Mouse (Mus musculus) hindbrain, postnatal 0 days (tissue): ENCODE measurements around the gene Clcf1. TPM values are rescaled to one million over a fixed set of nuclear protein-coding genes. Genes with fewer than 3 reads are reported as not detected.

Source experiments
- ATAC-seq: fragments of 200-750 bp; cut with Nextera tagmentation; 2 replicates; pipeline ENCODE4 v1.8.0; 2017; ENCODE audit warnings: mild to moderate bottlenecking, moderate TSS enrichment, moderate library complexity
- DNase-seq: peaks from one replicate; pipeline ENCODE4 v3.0.0-alpha.2; 2015; ENCODE audit warnings: low spot score
- H3K27ac ChIP-seq: fragments of 300-500 bp; sonication (generic); 2 replicates; pipeline ENCODE4 v1.5.1; 2014; ENCODE audit warnings: mild to moderate bottlenecking
- H3K27me3 ChIP-seq: fragments of 300-500 bp; sonication (generic); 2 replicates; pipeline ENCODE4 v1.6.1; 2014; ENCODE audit warnings: low read length, mixed read lengths; ENCODE audit not compliant: insufficient read depth
- H3K36me3 ChIP-seq: fragments of 300-500 bp; sonication (generic); 2 replicates; pipeline ENCODE4 v1.6.1; 2014; ENCODE audit warnings: low read length, mixed read lengths; ENCODE audit not compliant: insufficient read depth
- H3K4me1 ChIP-seq: fragments of 300-500 bp; sonication (generic); 2 replicates; pipeline ENCODE4 v1.6.1; 2014; ENCODE audit warnings: antibody characterized with exemption, low read length, mixed read lengths; ENCODE audit not compliant: insufficient read depth
- H3K4me2 ChIP-seq: fragments of 300-500 bp; sonication (generic); 2 replicates; pipeline ENCODE4 v1.6.1; 2014; ENCODE audit warnings: low read depth, mild to moderate bottlenecking, low read length, moderate library complexity, mixed read lengths
- H3K4me3 ChIP-seq: fragments of 300-500 bp; sonication (generic); 2 replicates; pipeline ENCODE4 v1.5.1; 2014; ENCODE audit warnings: low read length
- H3K9ac ChIP-seq: fragments of 300-500 bp; sonication (generic); replicated peaks from 2 replicates; pipeline ENCODE4 v1.6.1; 2014; ENCODE audit warnings: mild to moderate bottlenecking, low read length, moderate library complexity, mixed read lengths
- H3K9me3 ChIP-seq: fragments of 300-500 bp; sonication (generic); 2 replicates; pipeline ENCODE4 v1.6.1; 2016; ENCODE audit warnings: low read length, mixed read lengths
- CTCF ChIP-seq: IDR thresholded peaks from 2 replicates; pipeline ENCODE4 v1.5.1; 2016; ENCODE audit warnings: antibody characterized with exemption, control low read depth, low read depth
- WGBS: fragments of 180-500 bp; shearing (Covaris S2); extraction: QIAGEN DNeasy Blood & Tissue Kit; methylation state at CpG from one replicate; pipeline ENCODE4 v1.1.7; 2014; 5-methylcytosine and 5-hydroxymethylcytosine counted together
- polyA plus RNA-seq: library from polyadenylated mRNA; unstranded; fragments of >200 nt; fragmentation: Nextera tagmentation; extraction: Ambion mirVana; gene quantifications from 2 replicates; pipeline ENCODE4 v1.2.1, GENCODE M21; 2015
- total RNA-seq: library from RNA; depleted of rRNA; stranded (reverse); fragments of >200 nt; gene quantifications from 2 replicates; pipeline ENCODE4 v1.2.3, GENCODE M21; 2014

Gene Clcf1
- total and polyA plus RNA-seq, 2 experiments from 2014 or later: 0.42 to 0.83 TPM

DNA sequence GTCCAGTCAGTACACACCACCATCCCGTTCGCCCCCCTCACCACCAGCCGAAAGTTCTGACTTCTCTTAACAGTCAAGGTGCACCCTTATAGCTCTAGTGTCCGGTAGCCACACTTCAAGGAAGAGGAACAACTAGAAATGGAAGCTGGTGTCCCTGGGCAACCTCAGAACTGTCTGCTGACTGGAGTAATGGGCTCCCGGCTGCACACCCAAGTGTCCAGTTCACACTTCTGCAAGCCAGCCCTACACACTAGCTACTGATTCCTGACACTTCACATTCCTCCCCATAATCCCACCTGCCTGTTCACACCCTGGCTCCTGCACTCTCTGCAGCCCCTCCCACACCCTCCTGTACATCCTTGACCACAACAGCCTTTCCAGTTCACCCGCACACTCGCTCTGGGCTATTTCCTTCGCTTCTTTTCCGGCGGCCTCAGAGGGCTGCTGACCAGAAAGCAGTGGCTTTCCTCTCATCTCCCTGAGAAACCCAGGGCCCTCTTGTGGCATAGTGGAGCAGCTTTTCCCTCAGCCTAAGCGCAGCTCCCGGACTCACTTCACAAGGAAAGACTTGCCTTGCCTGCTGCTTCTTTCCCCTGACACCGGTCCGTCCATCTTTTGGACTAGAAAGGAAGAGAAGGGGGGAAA is 2.1 kb downstream of the Clcf1 start:
- H3K27me3 ChIP-seq: peaks cover 12% of the 10 kb centered on the region
- no peak for ATAC-seq
- DNase-seq: peak; percentile 72
- no peak overlapping the region for H3K27ac ChIP-seq
- no peak overlapping the region for H3K9ac ChIP-seq
- peaks cover 30% of the 10 kb centered on the region; the same call in 1 of the 2 replicates for H3K4me1 ChIP-seq
- H3K4me3 ChIP-seq: no peak overlapping the region
- H3K36me3 ChIP-seq: no peaks in the 10 kb centered on the region
- H3K9me3 ChIP-seq: no peaks in the 10 kb centered on the region
- TF ChIP-seq CTCF: peak; percentile 74
- H3K4me2 ChIP-seq: no peak overlapping the region
- 21% methylated on average over 14 of the region's 14 CpGs for WGBS

DNA sequence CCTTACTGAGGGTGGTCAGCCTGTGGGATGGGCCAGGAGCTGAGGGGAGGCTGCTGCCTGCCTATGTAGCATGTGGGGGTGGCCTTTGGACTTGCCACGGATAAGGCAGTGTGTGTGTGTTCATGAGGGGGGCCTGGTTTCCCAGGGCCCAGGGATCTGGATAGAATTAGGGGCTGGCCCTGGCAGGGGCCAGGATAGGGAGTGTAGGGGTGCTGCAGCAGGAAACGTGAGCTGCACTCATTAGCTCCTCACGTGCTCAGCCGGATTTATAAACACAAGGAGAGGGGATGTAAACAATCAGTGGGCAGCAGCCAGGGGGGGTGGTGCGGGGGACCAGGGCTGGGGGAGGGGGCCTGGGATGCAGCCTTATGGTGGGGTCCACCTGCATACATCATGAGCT is 3.1 kb downstream of the Clcf1 start:
- ATAC-seq (no peak), DNase-seq (no peak)
- Histone ChIP-seq H3K4me3 (no peak overlapping the region), H3K27ac (no peak overlapping the region), H3K4me1 (peaks cover 32% of the 10 kb centered on the region; the same call in 1 of the 2 replicates), H3K9ac (no peak overlapping the region), H3K4me2 (no peak overlapping the region), H3K27me3 (peaks cover 9% of the 10 kb centered on the region), H3K9me3 (no peaks in the 10 kb centered on the region), H3K36me3 (no peaks in the 10 kb centered on the region)
- 25% methylated on average over 5 of the region's 5 CpGs for WGBS
- no peak for TF ChIP-seq CTCF

DNA sequence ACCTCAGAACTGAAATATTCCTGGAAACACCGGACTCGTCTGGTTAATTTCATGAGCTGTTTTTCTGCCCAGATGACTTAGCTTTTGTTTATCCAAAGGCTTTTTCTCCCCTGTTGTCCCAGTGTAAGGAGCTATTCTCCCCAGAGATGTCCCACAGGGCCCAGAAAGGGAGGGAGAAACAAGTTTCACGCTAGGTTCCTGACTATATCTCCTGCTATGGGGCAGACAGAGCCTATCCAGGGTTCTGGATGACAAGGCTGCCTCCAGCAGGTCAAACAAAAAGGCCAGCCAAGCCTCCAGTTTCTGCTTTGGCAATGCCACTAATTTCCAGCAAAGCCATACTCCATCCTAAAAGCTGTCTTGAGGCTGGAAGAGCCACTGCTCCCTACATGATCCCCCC is 3.8 kb downstream of the Clcf1 start:
- H3K9me3 ChIP-seq: no peaks in the 10 kb centered on the region
- no peak overlapping the region for H3K9ac ChIP-seq
- WGBS: 44% methylated on average over 3 of the region's 3 CpGs
- no peak for TF ChIP-seq CTCF
- peaks cover 32% of the 10 kb centered on the region; the same call in 1 of the 2 replicates for H3K4me1 ChIP-seq
- no peaks in the 10 kb centered on the region for H3K36me3 ChIP-seq
- no peak overlapping the region for H3K4me2 ChIP-seq
- DNase-seq: no peak
- H3K4me3 ChIP-seq: no peak overlapping the region
- no peak overlapping the region for H3K27ac ChIP-seq
- H3K27me3 ChIP-seq: peaks cover 9% of the 10 kb centered on the region
- no peak for ATAC-seq

DNA sequence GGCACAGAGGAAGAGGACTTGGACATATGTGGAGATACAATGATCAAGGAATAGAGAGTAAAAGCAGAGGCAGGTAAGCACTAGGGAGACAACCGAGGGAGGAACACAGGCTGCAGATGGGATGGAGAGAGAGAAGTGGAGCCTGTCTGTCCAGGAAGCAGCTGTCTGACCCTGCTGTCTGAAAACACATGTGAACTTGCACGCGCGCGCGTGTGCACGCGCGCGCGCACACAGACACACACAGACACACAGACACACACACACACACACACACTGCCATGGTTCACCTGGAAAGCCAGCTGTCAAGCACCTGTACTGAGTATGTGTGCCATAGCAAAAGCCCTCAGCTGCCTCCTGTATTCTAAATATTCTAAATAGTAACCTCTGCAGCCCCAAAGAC is 4.3 kb downstream of the Clcf1 start:
- no peaks in the 10 kb centered on the region for H3K36me3 ChIP-seq

GRCm38 (mm10) chr19:4218784-4219183 is 4.7 kb downstream of the Clcf1 start:
- 56% methylated on average over 1 of the region's 1 CpGs for WGBS
- peaks cover 31% of the 10 kb centered on the region; the same call in 1 of the 2 replicates for H3K4me1 ChIP-seq
- no peak overlapping the region for H3K4me2 ChIP-seq
- DNase-seq: no peak
- H3K9me3 ChIP-seq: no peaks in the 10 kb centered on the region
- H3K27me3 ChIP-seq: peaks cover 5% of the 10 kb centered on the region
- no peak for ATAC-seq
- H3K4me3 ChIP-seq: no peak overlapping the region
- H3K9ac ChIP-seq: no peak overlapping the region
- H3K27ac ChIP-seq: no peak overlapping the region
- no peak for TF ChIP-seq CTCF
- no peaks in the 10 kb centered on the region for H3K36me3 ChIP-seq

More for the DNA sequence above, 4.3 kb downstream of the Clcf1 start:
- no peaks in the 10 kb centered on the region for H3K9me3 ChIP-seq
- no peak for TF ChIP-seq CTCF
- no peak overlapping the region for H3K27ac ChIP-seq
- H3K4me2 ChIP-seq: no peak overlapping the region
- no peak overlapping the region for H3K4me3 ChIP-seq
- H3K27me3 ChIP-seq: peaks cover 9% of the 10 kb centered on the region
- H3K4me1 ChIP-seq: peaks cover 32% of the 10 kb centered on the region; the same call in 1 of the 2 replicates
- 92% methylated on average over 11 of the region's 11 CpGs for WGBS
- ATAC-seq (no peak), DNase-seq (no peak)
- no peak overlapping the region for H3K9ac ChIP-seq

- Histone ChIP-seq H3K27ac (no peak overlapping the region), H3K4me1 (peaks cover 20% of the 10 kb centered on the region; the same call in 1 of the 2 replicates), H3K4me3 (no peak overlapping the region), H3K4me2 (no peak overlapping the region), H3K27me3 (no peaks in the 10 kb centered on the region), H3K36me3 (no peaks in the 10 kb centered on the region), H3K9ac (no peak overlapping the region), H3K9me3 (no peaks in the 10 kb centered on the region)
- TF ChIP-seq CTCF: no peak
- 73% methylated on average over 6 of the region's 6 CpGs for WGBS
- ATAC-seq (no peak), DNase-seq (no peak)
Observed at GRCm38 (mm10) chr19:4219943-4220342, 5.9 kb downstream of the Clcf1 start.

DNA sequence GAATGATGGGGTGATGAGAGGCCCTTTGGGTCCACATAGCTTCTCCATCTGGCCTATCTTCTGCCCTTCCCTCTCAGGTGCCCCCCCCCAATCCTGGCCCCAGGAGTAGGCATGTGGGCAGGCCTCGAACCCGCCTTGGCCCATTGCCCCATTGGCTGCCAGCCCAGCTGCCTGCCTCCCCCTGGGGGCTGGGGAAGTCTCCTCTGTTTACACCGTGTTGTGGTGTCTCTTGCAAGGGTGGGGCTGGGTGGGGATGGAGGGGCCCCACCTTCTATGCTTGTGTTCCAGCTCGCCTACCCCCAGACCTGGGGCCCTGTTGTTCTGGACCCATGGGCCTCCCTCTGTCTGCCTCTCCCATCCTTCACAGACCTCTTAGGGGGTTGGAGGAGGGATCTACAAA is 6.4 kb downstream of the Clcf1 start:
- 23% methylated on average over 4 of the region's 4 CpGs for WGBS
- no peak for TF ChIP-seq CTCF
- no peak for DNase-seq
- Histone ChIP-seq H3K4me3 (no peak overlapping the region), H3K4me1 (peaks cover 15% of the 10 kb centered on the region; the same call in 1 of the 2 replicates), H3K9me3 (no peaks in the 10 kb centered on the region), H3K4me2 (no peak overlapping the region), H3K9ac (no peak overlapping the region), H3K27ac (no peak overlapping the region), H3K36me3 (no peaks in the 10 kb centered on the region), H3K27me3 (no peaks in the 10 kb centered on the region)
- no peak for ATAC-seq
